Comparison of ENCODE assay signal across 9 mouse cellular contexts in genomic region chr11:46268991-46269390, GRCm38 (mm10). TPM values are rescaled to one million over a fixed set of nuclear protein-coding genes. Genes with fewer than 3 reads are reported as not detected.
DNase-seq lines count a peak whose midpoint lies in the region; ATAC-seq and TF ChIP-seq lines count a peak whose summit lies in the region.
"Had no signal": no experiment of that assay in that cellular context is flagged by ENCODE, and none has a peak within 500 bp of the region (broad histone marks: within the 10 kb centered on the region; RNA-seq: fewer than 3 reads in every experiment).

No protein-coding gene starts in this region.

- H3K36me3 ChIP-seq in lung, postnatal 0 days (ENCODE audit: insufficient read depth, low read length) = no peaks in the 10 kb centered on the region
- H3K36me3 ChIP-seq: heart, embryonic 15.5 days had no signal

- peak; percentile 84 for TF ChIP-seq CTCF in lung, postnatal 0 days (IDR thresholded peaks at IDR 0.05)

- WGBS in lung, postnatal 0 days = 22% methylated on average over 7 of the region's 7 CpGs

- H3K9ac ChIP-seq in lung, postnatal 0 days (replicated peaks; ENCODE audit: low read depth) = no peak overlapping the region
- H3K9ac ChIP-seq: heart, embryonic 15.5 days had no signal

- TF ChIP-seq EP300 in lung, postnatal 0 days (IDR thresholded peaks at IDR 0.05) = no peak

- no peak overlapping the region for H3K27ac ChIP-seq in lung, postnatal 0 days (ENCODE audit: low read length)
- H3K27ac ChIP-seq: heart, embryonic 15.5 days had no signal

- H3K4me1 ChIP-seq in lung, postnatal 0 days (ENCODE audit: insufficient read depth, low read depth, low read length) = no peaks in the 10 kb centered on the region; the same call in 1 of the 2 replicates
- H3K4me1 ChIP-seq: heart, embryonic 15.5 days had no signal

- H3K27me3 ChIP-seq in lung, postnatal 0 days (replicated peaks; ENCODE audit: insufficient read depth, low read length) = no peaks in the 10 kb centered on the region
- H3K27me3 ChIP-seq: heart, embryonic 15.5 days had no signal

- H3K9me3 ChIP-seq in lung, postnatal 0 days (ENCODE audit: low read length) = no peaks in the 10 kb centered on the region
- H3K9me3 ChIP-seq: heart, embryonic 15.5 days had no signal

- no peak overlapping the region for H3K4me3 ChIP-seq in lung, postnatal 0 days (ENCODE audit: low read depth, low read length)
- H3K4me3 ChIP-seq: heart, embryonic 15.5 days had no signal

- H3K4me2 ChIP-seq in lung, postnatal 0 days (replicated peaks; ENCODE audit: low read depth, low read length) = no peak overlapping the region
- H3K4me2 ChIP-seq: heart, embryonic 15.5 days had no signal

- peak; percentile 20 for DNase-seq in Muller cell, postnatal 12 days (ENCODE audit: inconsistent ontology term)
- DNase-seq in cerebellum, postnatal 25 days = peak; percentile 81 to 86
- DNase-seq in frontal cortex, postnatal 36 days (ENCODE audit: low spot score in 2 of 2) = peak; percentile 52 to 73
- peak; percentile 77 to 79 for DNase-seq in kidney, postnatal 4 days
- peak; percentile 51 for DNase-seq in lung, postnatal 0 days (ENCODE audit: low spot score)
- DNase-seq in retina, embryonic 14.5 days (ENCODE audit: low spot score) = peak; percentile 80
- no peak for DNase-seq in MN1 (ENCODE audit: low spot score)

- peak; percentile 79 for ATAC-seq in CD4-positive, CD25-positive, alpha-beta regulatory T cell, adult 4 months
- ATAC-seq in lung, postnatal 0 days = no peak

RNA-seq across cellular contexts. Expression of gene Fndc9, which starts 33.7 kb away (rescaled TPM):
- under 1 TPM; 0.65 to 0.79 TPM for polyA plus RNA-seq in CD4-positive, CD25-positive, alpha-beta regulatory T cell, adult 4 months (2017; shearing (Covaris generic))
- polyA plus RNA-seq in lung, postnatal 0 days (2015; fragmentation: Nextera tagmentation; extraction: Ambion mirVana) = not detected in 2 replicates
- polyA plus RNA-seq: heart, embryonic 15.5 days had no signal

RNA-seq across cellular contexts. Expression of gene Cyfip2, which starts 43.7 kb away (rescaled TPM):
- polyA plus RNA-seq in CD4-positive, CD25-positive, alpha-beta regulatory T cell, adult 4 months (2017; shearing (Covaris generic)) = 10 to 100 TPM; 62.3 to 90.1 TPM
- polyA plus RNA-seq in lung, postnatal 0 days (2015; fragmentation: Nextera tagmentation; extraction: Ambion mirVana) = 3.4 and 4.2 TPM in 2 replicates

Comparison
In these comparisons a context has a peak if more than half of its experiments do, and no peak if none do; other contexts are left out.
1. RNA of gene Cyfip2, which starts 43.7 kb away (polyA plus RNA-seq): 62.3 to 90.1 TPM in CD4-positive, CD25-positive, alpha-beta regulatory T cell, adult 4 months; 3.4 to 4.2 TPM in lung, postnatal 0 days; every median in the first group is over 10 times any median in the second.